Mouse (Mus musculus): Measurements from ENCODE around the gene Acot6. TPM values are rescaled to one million over a fixed set of nuclear protein-coding genes. Genes with fewer than 3 reads are reported as not detected.

Acot6 gene
- polyA plus RNA-seq, 1 experiment from 2014 or later: 1.5 TPM

- Histone ChIP-seq H3K36me3 (ENCODE audit: control insufficient read depth, insufficient read depth, low read length) (no peaks in the 10 kb centered on the region), H3K9ac (ENCODE audit: low read length) (no peak overlapping the region), H3K9me3 (ENCODE audit: control insufficient read depth, low read length) (no peaks in the 10 kb centered on the region), H3K4me1 (replicated peaks; ENCODE audit: control insufficient read depth, insufficient read depth, low read length) (peaks cover 8% of the 10 kb centered on the region; the same call in 1 of the 2 replicates), H3K27me3 (replicated peaks; ENCODE audit: control insufficient read depth, insufficient read depth, low read length) (no peaks in the 10 kb centered on the region), H3K4me2 (ENCODE audit: low read length) (no peak overlapping the region), H3K27ac (ENCODE audit: low read depth) (no peak overlapping the region), H3K4me3 (ENCODE audit: low read depth, low read length) (no peak overlapping the region)
- WGBS: 93% methylated on average over 4 of the region's 4 CpGs
- DNase-seq (ENCODE audit: low spot score) (no peak), ATAC-seq (replicated peaks; ENCODE audit: low FRiP score, low TSS enrichment, low read depth) (no peak)
These were observed 10.4 kb downstream of the Acot6 start for GRCm38 (mm10) chr12:84110814-84111213.

DNA sequence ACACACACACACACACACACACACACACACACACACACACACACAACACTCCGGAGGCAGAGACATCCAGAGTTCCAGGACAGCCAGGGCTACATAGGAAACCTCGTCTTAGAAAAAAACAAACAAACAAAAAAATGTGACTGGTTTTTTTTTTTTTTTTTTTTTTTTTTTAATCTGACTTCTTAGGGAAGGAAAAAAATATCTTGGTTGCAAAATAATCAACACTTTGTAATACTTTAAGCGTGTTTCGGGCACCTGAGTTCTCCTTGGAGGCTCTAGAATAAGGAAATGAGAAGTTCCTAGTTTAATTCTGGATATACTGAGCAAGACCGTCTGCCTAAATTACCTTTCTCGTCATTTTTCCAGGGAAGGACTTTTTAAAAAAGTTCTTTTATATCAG is 13.2 kb downstream of the Acot6 start:
- H3K4me2 ChIP-seq (ENCODE audit: low read length): peak overlapping the region; percentile 72
- H3K27me3 ChIP-seq (replicated peaks; ENCODE audit: control insufficient read depth, insufficient read depth, low read length): no peaks in the 10 kb centered on the region
- H3K27ac ChIP-seq (ENCODE audit: low read depth): no peak overlapping the region
- no peak for ATAC-seq (replicated peaks; ENCODE audit: low FRiP score, low TSS enrichment, low read depth)
- peak overlapping the region; percentile 66 for H3K4me3 ChIP-seq (ENCODE audit: low read depth, low read length)
- no peak overlapping the region for H3K9ac ChIP-seq (ENCODE audit: low read length)
- DNase-seq (ENCODE audit: low spot score): no peak
- WGBS: 48% methylated on average over 6 of the region's 6 CpGs
- peaks cover 8% of the 10 kb centered on the region; the same call in 1 of the 2 replicates for H3K4me1 ChIP-seq (replicated peaks; ENCODE audit: control insufficient read depth, insufficient read depth, low read length)
- no peaks in the 10 kb centered on the region for H3K36me3 ChIP-seq (ENCODE audit: control insufficient read depth, insufficient read depth, low read length)
- H3K9me3 ChIP-seq (ENCODE audit: control insufficient read depth, low read length): no peaks in the 10 kb centered on the region

DNA sequence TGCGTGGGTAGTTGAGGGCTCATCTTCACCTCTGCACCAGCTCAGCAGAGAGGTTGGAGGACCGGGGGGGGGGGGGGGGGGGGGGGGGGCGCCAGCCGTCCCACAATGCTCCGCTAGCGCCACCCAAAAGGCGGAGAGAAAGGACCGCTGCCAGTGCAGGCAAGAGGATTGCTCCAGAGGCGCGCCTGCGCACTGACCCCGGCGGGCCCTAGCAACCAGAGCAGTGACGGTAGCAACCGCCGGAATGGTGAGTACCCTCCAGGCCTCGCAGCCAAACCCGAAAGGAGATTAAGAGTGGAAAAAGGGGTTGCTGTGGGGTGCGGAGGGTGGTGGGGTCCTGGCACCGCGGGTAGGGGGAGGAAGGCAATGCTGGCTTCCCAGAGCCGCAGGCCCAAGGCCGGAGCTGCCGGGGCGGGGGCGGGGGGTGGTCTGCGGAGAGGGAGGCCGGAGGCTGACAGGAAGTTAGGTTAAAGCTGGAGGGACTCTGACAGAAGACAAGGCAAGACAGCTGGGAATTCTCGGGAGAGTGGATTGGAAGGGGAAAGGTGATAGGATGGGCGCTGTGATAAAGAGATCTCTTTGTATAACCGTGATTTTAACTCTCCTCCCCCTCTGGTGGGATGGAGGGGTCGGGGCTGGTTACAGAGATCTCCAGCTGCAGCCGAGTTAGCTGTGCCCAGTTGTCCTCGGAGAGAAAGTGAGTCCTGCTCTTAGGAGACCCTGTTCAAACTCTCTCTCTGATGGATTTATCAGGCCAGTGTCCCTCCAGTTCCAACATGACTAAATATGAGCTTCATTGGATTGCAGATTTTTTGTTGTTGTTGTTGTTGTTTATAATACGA is 13.9 kb downstream of the Acot6 start, which contains the start of gene Dnal1:
TSS of gene Dnal1 (plus strand) at position 214 of the 842 bp plus-strand sequence.
- 2% methylated on average over 30 of the region's 35 CpGs for WGBS
- Histone ChIP-seq H3K9me3 (ENCODE audit: control insufficient read depth, low read length) (no peaks in the 10 kb centered on the region), H3K36me3 (ENCODE audit: control insufficient read depth, insufficient read depth, low read length) (no peaks in the 10 kb centered on the region), H3K27ac (ENCODE audit: low read depth) (peak within 1 kb of the TSS; percentile 24; the same call in 1 of the 2 replicates), H3K9ac (ENCODE audit: low read length) (peak within 1 kb of the TSS; percentile 58), H3K27me3 (replicated peaks; ENCODE audit: control insufficient read depth, insufficient read depth, low read length) (no peaks in the 10 kb centered on the region), H3K4me2 (ENCODE audit: low read length) (peak within 1 kb of the TSS; percentile 72), H3K4me3 (ENCODE audit: low read depth, low read length) (peak within 1 kb of the TSS; percentile 66), H3K4me1 (replicated peaks; ENCODE audit: control insufficient read depth, insufficient read depth, low read length) (peaks cover 8% of the 10 kb centered on the region; the same call in 1 of the 2 replicates)
- ATAC-seq (replicated peaks; ENCODE audit: low FRiP score, low TSS enrichment, low read depth): peak; percentile 94
- peak; percentile 92 for DNase-seq (ENCODE audit: low spot score)

DNA sequence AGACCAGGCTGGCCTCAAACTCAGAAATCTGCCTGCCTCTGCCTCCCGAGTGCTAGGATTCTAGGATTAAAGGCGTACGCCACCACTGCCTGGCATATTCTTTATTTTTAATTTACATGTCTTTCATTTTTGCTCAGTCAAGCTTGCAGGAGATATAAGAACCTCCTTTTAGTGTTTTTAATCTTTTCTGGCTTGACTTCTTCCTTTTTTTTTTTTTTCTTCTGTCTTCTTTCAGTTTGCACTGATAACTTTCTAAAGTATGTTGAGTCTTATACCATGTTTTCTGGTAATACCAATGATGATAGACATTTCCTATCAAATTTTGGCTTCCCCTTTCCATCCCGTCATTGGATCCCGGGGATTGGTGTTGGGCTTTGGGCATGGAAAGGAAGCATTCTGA is 19.1 kb downstream of the Acot6 start:
- H3K9me3 ChIP-seq (ENCODE audit: control insufficient read depth, low read length): no peaks in the 10 kb centered on the region
- no peak overlapping the region for H3K9ac ChIP-seq (ENCODE audit: low read length)
- H3K27ac ChIP-seq (ENCODE audit: low read depth): no peak overlapping the region
- ATAC-seq (replicated peaks; ENCODE audit: low FRiP score, low TSS enrichment, low read depth) (no peak), DNase-seq (ENCODE audit: low spot score) (no peak)
- no peak overlapping the region for H3K4me3 ChIP-seq (ENCODE audit: low read depth, low read length)
- WGBS: 95% methylated on average over 5 of the region's 5 CpGs
- peaks cover 8% of the 10 kb centered on the region; the same call in 1 of the 2 replicates for H3K4me1 ChIP-seq (replicated peaks; ENCODE audit: control insufficient read depth, insufficient read depth, low read length)
- H3K4me2 ChIP-seq (ENCODE audit: low read length): no peak overlapping the region
- peaks cover 3% of the 10 kb centered on the region; the same call in 1 of the 2 replicates for H3K36me3 ChIP-seq (ENCODE audit: control insufficient read depth, insufficient read depth, low read length)
- H3K27me3 ChIP-seq (replicated peaks; ENCODE audit: control insufficient read depth, insufficient read depth, low read length): no peaks in the 10 kb centered on the region

DNA sequence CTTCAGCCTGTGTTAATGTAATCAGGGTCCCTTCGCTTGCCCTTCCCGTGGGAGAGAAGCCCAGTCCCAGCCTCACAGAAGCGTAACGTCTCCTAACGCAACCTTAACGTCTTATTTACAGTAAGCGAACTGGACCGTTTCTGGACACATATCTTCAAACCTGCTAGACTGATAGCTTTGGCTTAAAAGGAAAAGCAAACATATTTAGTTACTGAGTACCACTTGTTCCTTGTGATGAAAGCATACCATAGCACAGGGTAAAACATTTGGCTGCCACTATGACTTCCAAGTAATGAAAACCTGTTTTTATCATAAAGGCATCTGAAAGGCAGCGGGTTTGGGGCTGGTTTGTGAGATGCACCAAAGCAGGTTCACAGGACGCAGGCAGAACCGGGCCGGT is 25.4 kb downstream of the Acot6 start:
- Histone ChIP-seq H3K9me3 (ENCODE audit: control insufficient read depth, low read length) (no peaks in the 10 kb centered on the region), H3K4me3 (ENCODE audit: low read depth, low read length) (no peak overlapping the region), H3K27ac (ENCODE audit: low read depth) (no peak overlapping the region), H3K4me2 (ENCODE audit: low read length) (no peak overlapping the region), H3K27me3 (replicated peaks; ENCODE audit: control insufficient read depth, insufficient read depth, low read length) (no peaks in the 10 kb centered on the region), H3K9ac (ENCODE audit: low read length) (no peak overlapping the region), H3K36me3 (ENCODE audit: control insufficient read depth, insufficient read depth, low read length) (peaks cover 25% of the 10 kb centered on the region), H3K4me1 (replicated peaks; ENCODE audit: control insufficient read depth, insufficient read depth, low read length) (no peaks in the 10 kb centered on the region)
- DNase-seq (ENCODE audit: low spot score): no peak
- ATAC-seq (replicated peaks; ENCODE audit: low FRiP score, low TSS enrichment, low read depth): no peak
- WGBS: 81% methylated on average over 12 of the region's 12 CpGs

DNA sequence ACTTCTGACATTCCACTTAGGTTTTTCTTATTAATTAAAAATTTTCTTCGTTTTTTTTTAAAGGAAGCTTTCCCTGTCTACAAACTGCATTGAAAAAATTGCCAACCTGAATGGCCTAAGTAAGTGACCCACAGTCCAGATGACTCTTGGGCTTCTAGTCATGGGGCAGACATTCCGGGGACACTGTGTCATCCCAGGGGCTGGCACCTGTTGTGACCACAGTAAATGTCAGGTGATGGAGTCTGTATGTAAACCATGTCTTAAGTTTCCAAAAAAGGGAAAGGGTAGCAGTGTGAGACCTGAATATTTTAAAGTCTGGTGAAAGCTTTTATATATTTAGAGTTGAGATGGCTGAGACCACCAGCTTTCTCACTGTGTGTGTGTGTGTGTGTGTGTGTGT is 26.4 kb downstream of the Acot6 start:
- Histone ChIP-seq H3K9ac (ENCODE audit: low read length) (no peak overlapping the region), H3K27ac (ENCODE audit: low read depth) (no peak overlapping the region), H3K4me1 (replicated peaks; ENCODE audit: control insufficient read depth, insufficient read depth, low read length) (no peaks in the 10 kb centered on the region), H3K4me3 (ENCODE audit: low read depth, low read length) (no peak overlapping the region), H3K9me3 (ENCODE audit: control insufficient read depth, low read length) (no peaks in the 10 kb centered on the region), H3K27me3 (replicated peaks; ENCODE audit: control insufficient read depth, insufficient read depth, low read length) (no peaks in the 10 kb centered on the region), H3K36me3 (ENCODE audit: control insufficient read depth, insufficient read depth, low read length) (peaks cover 34% of the 10 kb centered on the region), H3K4me2 (ENCODE audit: low read length) (no peak overlapping the region)
- WGBS: 80% methylated on average over 2 of the region's 2 CpGs
- ATAC-seq (replicated peaks; ENCODE audit: low FRiP score, low TSS enrichment, low read depth) (no peak), DNase-seq (ENCODE audit: low spot score) (no peak)

DNA sequence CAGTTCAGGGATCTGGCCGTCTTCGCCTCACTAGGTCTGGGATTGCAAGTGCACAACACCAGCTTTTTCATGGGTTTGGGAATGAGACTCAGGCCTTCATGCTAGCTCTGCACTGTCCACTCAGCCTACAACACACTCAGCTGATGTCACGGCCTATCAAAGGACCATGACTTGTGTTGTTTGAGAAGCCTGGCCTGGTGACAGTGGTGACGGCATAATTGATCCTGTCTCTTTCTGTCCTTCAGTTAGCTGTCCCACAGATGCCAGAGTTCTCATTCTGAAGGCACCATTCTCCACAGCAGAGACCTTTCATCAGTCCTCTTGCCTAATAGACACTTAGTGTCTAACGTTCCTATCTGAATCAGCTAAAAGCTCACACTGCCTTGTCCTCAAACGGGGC is 28.1 kb downstream of the Acot6 start:
- no peak for ATAC-seq (replicated peaks; ENCODE audit: low FRiP score, low TSS enrichment, low read depth)
- WGBS: 88% methylated on average over 6 of the region's 6 CpGs

DNA sequence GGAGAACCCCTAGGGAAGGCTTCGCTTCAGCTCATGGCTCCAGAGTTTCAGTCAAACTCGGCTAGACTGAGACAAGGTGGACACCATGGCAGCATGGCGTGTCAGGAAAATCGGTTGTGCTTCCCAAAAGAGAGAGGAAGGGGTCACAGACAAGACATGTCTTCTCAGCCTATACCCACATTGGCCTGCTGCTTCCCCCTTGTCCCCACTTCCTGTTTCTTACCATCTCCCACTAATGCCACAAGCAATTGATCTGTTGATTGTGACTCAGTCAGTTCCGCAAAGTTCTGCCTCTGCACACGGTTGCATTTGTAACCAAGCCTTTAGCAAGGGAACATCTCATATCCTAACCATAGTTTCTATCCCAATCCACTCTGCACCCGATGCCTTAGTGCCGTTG is 29.5 kb downstream of the Acot6 start:
- ATAC-seq (replicated peaks; ENCODE audit: low FRiP score, low TSS enrichment, low read depth): no peak
- Histone ChIP-seq H3K4me3 (ENCODE audit: low read depth, low read length) (no peak overlapping the region), H3K27ac (ENCODE audit: low read depth) (no peak overlapping the region), H3K27me3 (replicated peaks; ENCODE audit: control insufficient read depth, insufficient read depth, low read length) (no peaks in the 10 kb centered on the region), H3K36me3 (ENCODE audit: control insufficient read depth, insufficient read depth, low read length) (peaks cover 28% of the 10 kb centered on the region), H3K9me3 (ENCODE audit: control insufficient read depth, low read length) (no peaks in the 10 kb centered on the region), H3K9ac (ENCODE audit: low read length) (no peak overlapping the region), H3K4me2 (ENCODE audit: low read length) (no peak overlapping the region), H3K4me1 (replicated peaks; ENCODE audit: control insufficient read depth, insufficient read depth, low read length) (no peaks in the 10 kb centered on the region)
- DNase-seq (ENCODE audit: low spot score): peak; percentile 27
- 91% methylated on average over 8 of the region's 8 CpGs for WGBS

More for the DNA sequence above, 28.1 kb downstream of the Acot6 start:
- Histone ChIP-seq H3K4me1 (replicated peaks; ENCODE audit: control insufficient read depth, insufficient read depth, low read length) (no peaks in the 10 kb centered on the region), H3K36me3 (ENCODE audit: control insufficient read depth, insufficient read depth, low read length) (peaks cover 34% of the 10 kb centered on the region), H3K27ac (ENCODE audit: low read depth) (no peak overlapping the region), H3K27me3 (replicated peaks; ENCODE audit: control insufficient read depth, insufficient read depth, low read length) (no peaks in the 10 kb centered on the region), H3K4me3 (ENCODE audit: low read depth, low read length) (no peak overlapping the region), H3K4me2 (ENCODE audit: low read length) (no peak overlapping the region), H3K9me3 (ENCODE audit: control insufficient read depth, low read length) (no peaks in the 10 kb centered on the region), H3K9ac (ENCODE audit: low read length) (no peak overlapping the region)
- DNase-seq (ENCODE audit: low spot score): peak; percentile 25

GRCm38 (mm10) chr12:84132265-84132664 is 31.8 kb downstream of the Acot6 start:
- H3K4me3 ChIP-seq (ENCODE audit: low read depth, low read length): no peak overlapping the region
- H3K4me1 ChIP-seq (replicated peaks; ENCODE audit: control insufficient read depth, insufficient read depth, low read length): no peaks in the 10 kb centered on the region
- no peak overlapping the region for H3K9ac ChIP-seq (ENCODE audit: low read length)
- DNase-seq (ENCODE audit: low spot score) (peak; percentile 64), ATAC-seq (replicated peaks; ENCODE audit: low FRiP score, low TSS enrichment, low read depth) (no peak)
- peaks cover 36% of the 10 kb centered on the region for H3K36me3 ChIP-seq (ENCODE audit: control insufficient read depth, insufficient read depth, low read length)
- no peaks in the 10 kb centered on the region for H3K9me3 ChIP-seq (ENCODE audit: control insufficient read depth, low read length)
- no peaks in the 10 kb centered on the region for H3K27me3 ChIP-seq (replicated peaks; ENCODE audit: control insufficient read depth, insufficient read depth, low read length)
- 68% methylated on average over 3 of the region's 3 CpGs for WGBS
- H3K4me2 ChIP-seq (ENCODE audit: low read length): no peak overlapping the region
- H3K27ac ChIP-seq (ENCODE audit: low read depth): no peak overlapping the region
